7 mouse cellular contexts compared by ENCODE assay signal in the genomic region with DNA sequence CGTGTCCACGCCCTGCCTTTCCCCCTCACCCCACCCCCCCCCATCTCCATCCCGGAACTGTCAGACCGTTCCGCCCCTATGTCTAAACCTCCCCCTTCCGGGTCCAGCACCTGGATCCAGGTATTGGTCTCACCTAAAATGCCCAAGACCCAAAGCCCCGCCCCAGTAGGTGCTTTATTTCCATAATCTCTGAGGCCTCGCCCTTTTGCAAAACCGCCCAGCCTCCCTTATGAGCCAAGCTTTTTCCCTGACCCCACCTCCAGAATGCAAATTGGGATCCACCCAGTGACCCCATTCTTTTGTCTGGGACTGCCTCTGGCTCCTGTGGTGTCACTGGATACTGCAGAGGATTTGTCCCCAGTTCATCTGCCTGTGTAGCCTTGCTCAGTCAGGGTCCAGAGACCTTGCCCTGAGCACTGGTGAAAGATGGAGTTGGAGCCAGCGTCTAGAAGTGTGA. TPM values are rescaled to one million over a fixed set of nuclear protein-coding genes. Genes with fewer than 3 reads are reported as not detected.
DNase-seq lines count a peak whose midpoint lies in the region; ATAC-seq and TF ChIP-seq lines count a peak whose summit lies in the region.

TSS of gene Fah (minus strand) at position 430 of the 457 bp plus-strand sequence.

- peak within 1 kb of the TSS; percentile 47 for H3K9ac ChIP-seq in forebrain, embryonic 11.5 days (ENCODE audit: low read length)

- in situ Hi-C loops in Patski (cut with MboI; ENCODE audit: low pct_unique_long_range_greater_than_20kb) = no loop called here

- TF ChIP-seq POLR2A in bone marrow macrophage, adult 2 months (IDR thresholded peaks at IDR 0.05; ENCODE audit: borderline replicate concordance, low read depth, low read length) = no peak
- TF ChIP-seq POLR2A in lung, adult 2 months (IDR thresholded peaks at IDR 0.05; ENCODE audit: borderline replicate concordance, extremely low read depth, low read depth, low read length) = no peak

- H3K9me3 ChIP-seq in forebrain, embryonic 11.5 days (ENCODE audit: control insufficient read depth, low read length) = no peaks in the 10 kb centered on the region

- DNase-seq in Patski (ENCODE audit: low read depth, low spot score) = no peak
- DNase-seq in forebrain, embryonic 11.5 days (ENCODE audit: low spot score) = no peak
- DNase-seq in heart, postnatal 36 days = peak; percentile 35 to 51
- DNase-seq in layer of hippocampus, adult 2 months (ENCODE audit: low spot score in 2 of 2) = peak in 1 of 2 experiments; percentile 26
- peak; percentile 62 for DNase-seq in lung, adult 2 months
- DNase-seq in retina, adult 2 months (ENCODE audit: low read depth, low spot score) = peak; percentile 53

- 2% methylated on average over 10 of the region's 10 CpGs for WGBS in forebrain, embryonic 11.5 days
- 3% methylated on average over 10 of the region's 10 CpGs for WGBS in lung, adult 2 months

- intact Hi-C loops in heart, postnatal 36 days (cut with DNase I) = loop anchor here (2.0 kb wide), 1 partner anchor 82 kb away; the partner anchor contains the start of gene Zfand6

- peak within 1 kb of the TSS; percentile 91 for H3K4me2 ChIP-seq in forebrain, embryonic 11.5 days (ENCODE audit: low read depth, low read length, severe bottlenecking)

- no peaks in the 10 kb centered on the region for H3K36me3 ChIP-seq in forebrain, embryonic 11.5 days (ENCODE audit: control insufficient read depth, insufficient read depth, low read length)

- H3K27me3 ChIP-seq in Patski = no peaks in the 10 kb centered on the region
- H3K27me3 ChIP-seq in forebrain, embryonic 11.5 days (ENCODE audit: control insufficient read depth, insufficient read depth, low read length) = no peaks in the 10 kb centered on the region

- H3K27ac ChIP-seq in bone marrow macrophage, adult 2 months (ENCODE audit: insufficient read depth, low read depth, low read length) = no peak within 1 kb of the TSS
- H3K27ac ChIP-seq in forebrain, embryonic 11.5 days (ENCODE audit: low read depth, low read length) = no peak within 1 kb of the TSS
- peak within 1 kb of the TSS; percentile 86 for H3K27ac ChIP-seq in layer of hippocampus, adult 2 months

- POLR2A ChIA-PET in Patski (lab: Charles Lee) = no interaction called here

- CTCF ChIA-PET in Patski (lab: Charles Lee) = no interaction called here

- no peak for TF ChIP-seq CTCF in Patski (IDR thresholded peaks at IDR 0.05)
- no peak for TF ChIP-seq CTCF in bone marrow macrophage, adult 2 months (IDR thresholded peaks at IDR 0.05; ENCODE audit: low read depth, low read length)
- TF ChIP-seq CTCF in layer of hippocampus, adult 2 months (conservative IDR thresholded peaks at IDR 0.05) = 0 out of 2 replicates have a peak, but pooled peaks have one; percentile 7
- no peak for TF ChIP-seq CTCF in lung, adult 2 months (IDR thresholded peaks at IDR 0.05; ENCODE audit: insufficient read depth, low read length)

- peak within 1 kb of the TSS; percentile 60 for H3K4me3 ChIP-seq in bone marrow macrophage, adult 2 months (ENCODE audit: insufficient read depth, low read length)
- H3K4me3 ChIP-seq in forebrain, embryonic 11.5 days (ENCODE audit: low read depth, low read length) = peak within 1 kb of the TSS; percentile 45
- peak within 1 kb of the TSS; percentile 80 for H3K4me3 ChIP-seq in layer of hippocampus, adult 2 months
- H3K4me3 ChIP-seq in lung, adult 2 months (replicated peaks; ENCODE audit: extremely low read depth, low read depth, low read length) = peak within 1 kb of the TSS; percentile 95

- peaks cover 10% of the 10 kb centered on the region for H3K4me1 ChIP-seq in bone marrow macrophage, adult 2 months (ENCODE audit: control insufficient read depth, insufficient read depth, low read length)
- H3K4me1 ChIP-seq in forebrain, embryonic 11.5 days (replicated peaks; ENCODE audit: control insufficient read depth, insufficient read depth, low read length) = peaks cover 4% of the 10 kb centered on the region; the same call in 1 of the 2 replicates
- H3K4me1 ChIP-seq in lung, adult 2 months (ENCODE audit: control insufficient read depth, insufficient read depth, low read length) = peaks cover 6% of the 10 kb centered on the region

- no peak for ATAC-seq in Patski
- peak; percentile 62 for ATAC-seq in forebrain, embryonic 11.5 days (replicated peaks; ENCODE audit: low FRiP score)

RNA-seq across cellular contexts. Expression of gene Fah, which starts in this region (rescaled TPM):
- polyA plus RNA-seq in Patski (2021) = 22.5 TPM
- polyA plus RNA-seq in bone marrow macrophage, adult 2 months (2012; ENCODE audit: insufficient read depth, insufficient read length, missing spikeins) = 4.2 and 4.7 TPM in 2 replicates
- polyA plus RNA-seq in forebrain, embryonic 11.5 days (2014; fragmentation: Nextera tagmentation; extraction: Ambion mirVana) = 2.6 TPM in 2 replicates
- total RNA-seq in heart, postnatal 36 days (2021) = 10 to 100 TPM; 19.8 to 22.6 TPM
- 10 to 100 TPM; 20.7 to 21.0 TPM for total RNA-seq in layer of hippocampus, adult 2 months (2021)
- polyA plus RNA-seq in lung, adult 2 months (2012; rRNA removed) = 46.4 and 51.1 TPM in 2 replicates

Comparison
In these comparisons a context has a peak if more than half of its experiments do, and no peak if none do; other contexts are left out.
1. DNase-seq: peak in heart, postnatal 36 days (2 of 2), lung, adult 2 months (single experiment) and retina, adult 2 months (single experiment); none in Patski (single experiment) and forebrain, embryonic 11.5 days (single experiment).
2. H3K4me3 ChIP-seq: peak in every context shown above with its lines; median percentile 95 in lung, adult 2 months; 80 in layer of hippocampus, adult 2 months; 60 in bone marrow macrophage, adult 2 months; 45 in forebrain, embryonic 11.5 days.